Mouse (Mus musculus) left cerebral cortex, postnatal 10 days (tissue): ENCODE results near the gene Raver2. TPM values are rescaled to one million over a fixed set of nuclear protein-coding genes. Genes with fewer than 3 reads are reported as not detected.

Experiments used
- DNase-seq, 2 experiments: peaks; one replicate each; pipeline ENCODE4 v3.0.0; 2021 to 2022; ENCODE audit warnings: low spot score in 2 of 2, mixed read lengths in 1 of 2; ENCODE audit errors: extremely low spot score in 1 of 2
- intact Hi-C: fragments of 180-260 bp; cut with DNase I; formaldehyde crosslinking; loops from one replicate; pipeline ENCODE4 v1.15.1; 2025
- total RNA-seq, 2 experiments: library from RNA; stranded (reverse); gene quantifications; 2 replicates each; pipeline ENCODE4 v1.2.3; 2021

Raver2 gene
- 10 to 100 TPM; 27.6 to 28.3 TPM for total RNA-seq

- peak in 1 of 2 experiments; percentile 76 for DNase-seq
- intact Hi-C loops: no loop called here
Observed at GRCm38 (mm10) chr4:101068786-101069153, at the start of gene Raver2. Gene Raver2 (plus strand): TSS chr4:101068983.

GRCm38 (mm10) chr4:101020596-101020995 lies 48.2 kb upstream of the Raver2 start, which contains the start of gene Gm10577:
Gene Gm10577 (minus strand): TSS chr4:101020696.
- no peak for DNase-seq
- intact Hi-C loops: no loop called here

DNA sequence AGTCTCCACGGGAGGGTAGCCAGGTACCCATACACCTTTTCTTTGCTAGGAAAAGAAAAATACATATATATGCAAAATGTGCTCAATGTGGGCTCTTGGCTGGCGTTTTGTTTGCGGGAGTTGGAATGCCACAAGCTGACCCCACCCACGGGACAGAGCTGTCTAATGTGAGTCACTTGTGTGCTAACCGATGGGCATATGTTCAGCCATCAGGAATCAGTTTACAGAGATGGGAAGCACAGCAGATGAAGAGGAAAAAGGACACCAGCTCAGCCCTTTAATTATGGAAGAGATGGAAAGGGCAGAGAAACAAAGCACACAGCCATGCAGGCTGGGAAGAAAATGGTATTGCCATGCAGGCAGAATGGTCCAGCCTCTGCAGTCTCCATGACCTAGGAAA lies 42.2 kb upstream of the Raver2 start:
- intact Hi-C loops: no loop called here
- DNase-seq: no peak

DNA sequence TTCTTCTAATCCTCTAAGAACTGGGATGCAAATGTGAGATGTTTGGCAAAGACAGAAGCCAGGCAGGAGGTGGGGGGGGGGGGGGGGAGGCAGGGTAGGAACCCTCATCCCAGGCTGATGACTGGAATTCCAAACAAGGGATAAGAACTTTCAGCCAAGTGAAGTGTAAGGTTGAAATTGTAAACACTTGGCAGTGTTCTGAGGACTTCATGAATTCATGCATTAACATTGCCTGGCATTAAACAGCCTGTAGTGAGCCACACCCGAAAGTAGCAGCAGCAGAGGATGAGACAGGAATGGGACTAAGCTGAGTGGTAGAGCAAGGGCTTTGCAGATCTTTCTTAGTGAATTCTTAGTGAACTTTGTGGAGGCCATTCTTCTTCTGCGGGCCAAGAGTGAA lies 41.8 kb upstream of the Raver2 start:
- no peak for DNase-seq

GRCm38 (mm10) chr4:101027852-101028411 lies 40.9 kb upstream of the Raver2 start:
- intact Hi-C loops: no loop called here
- DNase-seq: no peak

More for the DNA sequence above, 41.8 kb upstream of the Raver2 start:
- intact Hi-C loops: no loop called here

- intact Hi-C loops: no loop called here
- no peak for DNase-seq
Observed at GRCm38 (mm10) chr4:101033047-101033446, 35.7 kb upstream of the Raver2 start.

DNA sequence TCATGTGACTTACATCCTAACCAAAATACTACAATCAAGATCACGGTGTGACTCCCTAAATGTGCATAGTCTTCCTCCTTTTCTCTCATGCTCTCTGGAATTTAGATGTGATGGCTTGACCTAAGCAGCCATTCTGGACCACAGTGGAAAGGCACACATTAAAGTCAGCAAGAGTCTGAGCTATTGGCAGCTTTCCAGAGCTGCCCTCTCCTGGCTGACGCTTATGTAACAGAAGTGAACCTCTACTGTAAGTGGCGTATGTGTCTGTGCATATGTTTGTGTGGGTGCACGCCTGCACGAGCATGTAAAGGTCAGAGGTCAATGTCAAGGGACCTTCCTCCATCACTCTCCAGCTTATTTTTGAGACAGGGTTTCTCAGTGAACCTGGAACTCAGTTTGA lies 33.7 kb upstream of the Raver2 start:
- intact Hi-C loops: no loop called here
- no peak for DNase-seq

DNA sequence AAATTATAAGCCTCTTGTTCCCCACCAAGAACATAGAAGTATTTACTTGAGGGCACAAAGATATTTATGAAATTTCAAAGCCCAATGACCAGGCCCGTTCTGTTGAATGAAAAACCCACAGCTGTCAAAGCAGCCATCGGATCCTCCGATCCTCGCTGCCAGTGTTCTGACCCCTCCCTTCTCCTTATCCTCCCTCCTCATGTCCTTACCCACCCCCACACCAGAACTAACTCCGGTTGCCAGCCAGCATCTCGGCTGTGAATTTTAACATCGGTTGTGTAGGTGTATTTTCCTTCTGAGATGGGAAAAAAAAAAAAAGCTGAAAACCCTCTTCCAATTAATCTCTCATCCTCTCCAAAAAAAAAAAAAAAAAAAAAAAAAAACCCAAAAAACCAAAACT lies 31.6 kb upstream of the Raver2 start:
- peak; percentile 44 to 55 for DNase-seq
- intact Hi-C loops: no loop called here

GRCm38 (mm10) chr4:101043691-101044090 lies 25.1 kb upstream of the Raver2 start:
- DNase-seq: no peak
- intact Hi-C loops: no loop called here

DNA sequence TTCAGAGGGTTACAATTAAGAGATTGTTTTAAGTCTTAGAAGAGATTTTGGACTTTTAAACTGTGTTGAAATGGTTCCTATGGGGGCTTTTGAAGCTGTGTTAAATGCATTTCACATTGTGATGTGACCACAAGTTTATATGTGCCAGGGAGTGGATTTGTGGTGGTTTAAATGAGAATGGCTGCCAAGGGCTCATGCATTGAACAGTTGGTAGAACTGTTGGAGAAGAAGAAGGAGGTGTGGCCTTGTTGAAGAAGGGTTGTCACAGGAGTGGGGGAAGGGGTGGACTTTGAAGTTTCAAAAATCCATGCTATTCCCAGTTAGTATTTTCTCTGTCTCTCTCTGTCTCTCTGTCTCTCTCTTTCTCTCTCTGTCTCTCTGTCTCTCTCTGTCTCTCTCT lies 24.6 kb upstream of the Raver2 start:
- intact Hi-C loops: no loop called here
- no peak for DNase-seq

DNA sequence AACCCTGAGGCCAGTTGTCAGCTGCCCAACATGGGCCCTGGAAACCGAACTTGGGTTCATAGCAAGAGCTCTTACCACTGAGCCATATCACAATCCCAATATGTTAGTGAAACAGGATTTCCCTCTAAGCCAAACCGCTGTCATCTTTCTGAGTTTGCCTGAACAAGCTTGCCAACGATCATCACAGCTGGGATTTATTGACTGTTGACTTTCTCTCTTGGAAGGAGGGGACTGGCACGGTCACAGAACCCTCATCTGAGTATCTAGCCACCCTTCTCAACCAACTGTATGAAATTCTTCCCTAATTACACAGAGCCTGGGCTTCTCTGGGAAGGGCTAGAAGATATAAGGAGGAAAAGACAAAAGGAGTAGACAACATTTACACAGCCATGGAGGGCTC lies 22.2 kb upstream of the Raver2 start:
- intact Hi-C loops: no loop called here
- DNase-seq: no peak

GRCm38 (mm10) chr4:101062146-101062545 lies 6.6 kb upstream of the Raver2 start:
- peak in 1 of 2 experiments; percentile 21 for DNase-seq
- intact Hi-C loops: no loop called here

DNA sequence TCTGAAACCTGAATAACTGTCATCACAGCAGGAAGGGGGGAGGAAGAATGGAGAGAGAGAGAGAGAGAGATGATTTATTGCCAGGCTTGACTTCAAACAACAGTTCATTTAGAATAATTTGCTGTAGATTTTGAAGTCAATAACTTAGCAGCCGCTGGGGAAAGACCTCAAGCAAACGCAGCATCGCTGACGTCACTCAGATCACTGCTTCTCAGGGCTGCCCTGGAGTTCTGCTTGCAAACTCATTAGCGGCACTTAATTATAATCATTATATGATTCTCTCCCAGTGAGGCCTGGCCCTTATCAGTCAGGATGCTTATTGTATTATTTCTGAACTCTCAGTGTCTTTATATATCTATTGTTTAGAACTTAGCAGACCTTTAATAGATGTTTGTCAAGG lies 2.4 kb upstream of the Raver2 start:
- DNase-seq: no peak
- intact Hi-C loops: no loop called here

DNA sequence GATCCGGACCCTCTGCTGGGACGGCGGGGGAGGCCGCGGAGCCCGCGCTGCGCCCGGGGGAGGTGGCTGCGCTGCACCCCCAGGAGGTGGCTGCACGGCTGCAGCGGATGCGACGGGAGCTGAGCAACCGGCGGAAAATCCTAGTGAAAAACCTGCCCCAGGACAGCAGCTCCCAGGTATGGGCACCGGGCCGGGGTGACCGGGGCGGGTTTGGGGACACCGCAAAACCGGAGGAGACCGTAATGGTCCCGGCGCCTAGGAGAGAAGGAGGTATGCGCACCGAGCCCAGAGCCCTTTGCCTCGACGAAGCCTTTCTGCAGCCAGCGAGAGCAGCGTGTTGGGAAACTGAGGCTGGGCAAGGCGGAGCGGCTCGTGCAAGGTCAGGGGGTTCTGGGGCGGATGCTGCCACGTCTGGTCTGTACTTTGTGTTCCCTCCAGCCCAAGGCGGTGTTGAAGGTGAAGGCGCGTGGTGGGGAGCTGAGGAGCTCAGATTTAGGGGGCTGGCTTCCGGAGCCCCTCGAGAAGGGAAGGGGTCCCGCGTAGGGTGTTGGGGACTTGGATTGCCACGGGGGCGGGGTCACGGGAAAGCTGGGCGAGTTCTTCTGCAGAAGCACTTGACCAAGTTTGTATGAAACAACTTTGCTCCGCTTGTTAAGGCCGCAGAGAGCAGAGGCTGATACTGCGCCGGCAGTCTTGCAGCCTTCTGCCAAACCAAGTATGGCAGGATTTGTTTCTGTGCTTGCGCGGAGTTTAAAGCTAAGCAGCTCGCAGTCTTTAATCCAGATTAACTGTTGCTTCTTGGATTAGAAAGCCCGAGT lies 580 bp downstream of the Raver2 start:
- DNase-seq: peak; percentile 17 to 56
- intact Hi-C loops: no loop called here

DNA sequence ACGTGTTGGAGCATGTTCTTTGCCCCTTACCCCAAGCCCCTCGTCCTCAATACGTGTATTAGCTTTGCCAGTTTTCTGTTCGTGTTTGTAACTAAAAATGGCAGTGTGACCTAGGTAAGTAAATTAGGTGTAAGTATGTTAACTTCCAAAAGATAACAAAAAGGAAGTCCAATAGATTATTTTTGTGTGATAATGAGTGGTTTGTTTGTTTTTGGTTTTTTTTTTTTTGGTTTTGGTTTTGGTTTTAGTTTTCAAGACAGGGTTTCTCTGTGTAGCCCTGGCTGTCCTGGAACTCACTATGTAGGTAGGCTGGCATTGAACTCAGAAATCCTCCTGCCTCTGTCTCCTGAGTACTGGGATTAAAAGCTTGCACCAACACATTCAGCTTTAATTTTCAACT lies 2.8 kb downstream of the Raver2 start:
- intact Hi-C loops: no loop called here
- DNase-seq: no peak

- DNase-seq: no peak
- intact Hi-C loops: no loop called here
Observed at GRCm38 (mm10) chr4:101076425-101076824, 7.6 kb downstream of the Raver2 start.

GRCm38 (mm10) chr4:101080016-101080415 lies 11.2 kb downstream of the Raver2 start:
- no peak for DNase-seq
- intact Hi-C loops: no loop called here

- DNase-seq: no peak
- intact Hi-C loops: no loop called here
Observed at GRCm38 (mm10) chr4:101082176-101082888, 13.5 kb downstream of the Raver2 start.

DNA sequence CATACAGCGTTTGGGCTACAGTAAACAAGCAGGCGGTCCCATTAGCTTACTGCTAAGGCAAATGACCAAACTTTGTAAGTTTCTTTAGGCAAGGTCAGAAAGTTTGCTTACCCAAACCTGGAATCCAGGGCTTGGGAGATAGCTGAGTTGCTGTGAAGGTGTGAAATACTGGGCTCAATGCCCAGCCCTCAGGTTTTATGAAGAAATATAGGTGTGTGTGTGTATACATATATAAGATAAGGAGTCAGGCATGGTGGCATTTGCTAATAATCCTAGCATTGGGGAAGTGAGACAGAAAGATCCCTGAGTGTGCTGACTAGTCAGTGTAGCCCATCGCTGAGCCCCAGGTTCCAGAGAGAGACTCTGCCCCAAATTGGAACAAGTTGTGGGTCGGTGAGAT lies 16.1 kb downstream of the Raver2 start:
- no peak for DNase-seq
- intact Hi-C loops: no loop called here

GRCm38 (mm10) chr4:101086040-101086439 lies 17.3 kb downstream of the Raver2 start:
- intact Hi-C loops: no loop called here

More at GRCm38 (mm10) chr4:101086040-101086439, 17.3 kb downstream of the Raver2 start:
- no peak for DNase-seq
